Mouse (Mus musculus): Measurements from ENCODE around the gene Ankrd66.
A peak's percentile ranks its signal among the peaks of the same experiment; 100 is the strongest.

The Ankrd66 gene

GRCm38 (mm10) chr17:43543539-43543938 lies at the start of gene Ankrd66:
Gene Ankrd66, minus strand, starts transcription at chr17:43543639.
- no peak for DNase-seq (ENCODE audit: extremely low read depth, insufficient read length, low spot score)

- peak; percentile 61 for DNase-seq (ENCODE audit: extremely low read depth, insufficient read length, low spot score)
Measured at GRCm38 (mm10) chr17:43592296-43593291, 49.2 kb upstream of the Ankrd66 start.

- DNase-seq (ENCODE audit: extremely low read depth, insufficient read length, low spot score) = no peak
Measured at GRCm38 (mm10) chr17:43590531-43590930, 47.1 kb upstream of the Ankrd66 start.

GRCm38 (mm10) chr17:43589750-43590149 lies 46.3 kb upstream of the Ankrd66 start:
- no peak for DNase-seq (ENCODE audit: extremely low read depth, insufficient read length, low spot score)

GRCm38 (mm10) chr17:43587278-43587677 lies 43.8 kb upstream of the Ankrd66 start:
- no peak for DNase-seq (ENCODE audit: extremely low read depth, insufficient read length, low spot score)

- no peak for DNase-seq (ENCODE audit: extremely low read depth, insufficient read length, low spot score)
Measured at GRCm38 (mm10) chr17:43584771-43585170, 41.3 kb upstream of the Ankrd66 start.

GRCm38 (mm10) chr17:43581012-43581467 lies 37.6 kb upstream of the Ankrd66 start:
- DNase-seq (ENCODE audit: extremely low read depth, insufficient read length, low spot score) = no peak

GRCm38 (mm10) chr17:43580456-43580855 lies 37.0 kb upstream of the Ankrd66 start:
- DNase-seq (ENCODE audit: extremely low read depth, insufficient read length, low spot score) = no peak

GRCm38 (mm10) chr17:43573624-43574073 lies 30.2 kb upstream of the Ankrd66 start:
- no peak for DNase-seq (ENCODE audit: extremely low read depth, insufficient read length, low spot score)

GRCm38 (mm10) chr17:43569287-43569686 lies 25.8 kb upstream of the Ankrd66 start:
- DNase-seq (ENCODE audit: extremely low read depth, insufficient read length, low spot score) = no peak

- DNase-seq (ENCODE audit: extremely low read depth, insufficient read length, low spot score) = peak; percentile 27
Measured at GRCm38 (mm10) chr17:43567992-43568888, 24.8 kb upstream of the Ankrd66 start, which contains the start of gene Pla2g7. Gene Pla2g7, plus strand, starts transcription at chr17:43568098.

GRCm38 (mm10) chr17:43567593-43567991 lies 24.2 kb upstream of the Ankrd66 start:
- no peak for DNase-seq (ENCODE audit: extremely low read depth, insufficient read length, low spot score)

- DNase-seq (ENCODE audit: extremely low read depth, insufficient read length, low spot score) = no peak
Measured at GRCm38 (mm10) chr17:43563192-43563987, 20.0 kb upstream of the Ankrd66 start.

GRCm38 (mm10) chr17:43558678-43559077 lies 15.2 kb upstream of the Ankrd66 start:
- DNase-seq (ENCODE audit: extremely low read depth, insufficient read length, low spot score) = no peak

GRCm38 (mm10) chr17:43557541-43558090 lies 14.2 kb upstream of the Ankrd66 start:
- DNase-seq (ENCODE audit: extremely low read depth, insufficient read length, low spot score) = peak; percentile 20

GRCm38 (mm10) chr17:43557104-43557503 lies 13.7 kb upstream of the Ankrd66 start:
- no peak for DNase-seq (ENCODE audit: extremely low read depth, insufficient read length, low spot score)

GRCm38 (mm10) chr17:43554516-43555403 lies 11.3 kb upstream of the Ankrd66 start:
- DNase-seq (ENCODE audit: extremely low read depth, insufficient read length, low spot score) = peak; percentile 47

- no peak for DNase-seq (ENCODE audit: extremely low read depth, insufficient read length, low spot score)
Measured at GRCm38 (mm10) chr17:43551122-43551630, 7.7 kb upstream of the Ankrd66 start.

GRCm38 (mm10) chr17:43544040-43544439 lies 601 bp upstream of the Ankrd66 start:
- DNase-seq (ENCODE audit: extremely low read depth, insufficient read length, low spot score) = no peak
